Mouse (Mus musculus): Measurements from ENCODE around the gene Nt5m. TPM values are rescaled to one million over a fixed set of nuclear protein-coding genes. Genes with fewer than 3 reads are reported as not detected.

Gene Nt5m
- polyA plus RNA-seq, 1 experiment from 2014 or later, result 75.8 TPM

DNA sequence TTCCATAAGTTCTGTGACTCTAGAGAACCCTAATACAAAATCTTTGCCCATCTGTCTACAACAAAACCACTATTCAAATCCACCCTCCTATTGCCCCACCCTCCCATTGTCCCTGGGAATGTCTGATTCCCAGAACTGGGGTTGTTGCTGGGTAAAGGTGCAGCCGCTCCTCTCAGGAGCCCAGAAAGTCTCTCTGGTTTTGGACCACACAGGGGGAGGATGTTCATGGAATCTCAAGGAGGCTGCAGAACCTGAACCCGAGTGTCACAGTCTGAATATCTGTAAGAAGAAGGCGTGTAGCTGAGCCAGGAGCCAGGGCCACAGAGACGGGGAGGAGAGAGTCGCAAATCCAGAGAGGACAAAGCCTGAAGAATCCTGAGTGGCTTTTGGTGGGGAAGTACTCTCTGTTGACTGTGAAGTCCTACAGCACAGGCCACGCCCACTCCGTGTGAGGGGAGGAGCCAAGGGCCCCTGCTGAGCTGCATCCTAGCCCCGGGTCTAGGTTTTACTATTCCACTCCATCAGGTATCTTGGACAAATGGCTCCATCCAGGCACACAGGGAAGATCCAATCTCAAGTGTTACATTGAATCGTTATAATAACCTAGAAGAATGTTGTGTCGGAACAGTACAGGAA lies 54.0 kb downstream of the Nt5m start:
- no peak overlapping the region for H3K27ac ChIP-seq (ENCODE audit: low read length)
- H3K4me3 ChIP-seq (ENCODE audit: low read depth, low read length), result no peak overlapping the region
- 66% methylated on average over 10 of the region's 10 CpGs for WGBS
- peaks cover 4% of the 10 kb centered on the region; the same call in 1 of the 2 replicates for H3K9me3 ChIP-seq (replicated peaks; ENCODE audit: control insufficient read depth, low read length, poor library complexity, severe bottlenecking)
- peaks cover 5% of the 10 kb centered on the region; the same call in 1 of the 2 replicates for H3K4me1 ChIP-seq (ENCODE audit: control insufficient read depth, insufficient read depth, low read length)
- no peak overlapping the region for H3K4me2 ChIP-seq (ENCODE audit: low read length)
- no peak overlapping the region for H3K9ac ChIP-seq (ENCODE audit: low read depth, low read length)
- H3K27me3 ChIP-seq (ENCODE audit: control insufficient read depth, insufficient read depth, low read depth, low read length), result no peaks in the 10 kb centered on the region
- ATAC-seq, result no peak
- no peaks in the 10 kb centered on the region for H3K36me3 ChIP-seq (ENCODE audit: control insufficient read depth, insufficient read depth, low read length)

DNA sequence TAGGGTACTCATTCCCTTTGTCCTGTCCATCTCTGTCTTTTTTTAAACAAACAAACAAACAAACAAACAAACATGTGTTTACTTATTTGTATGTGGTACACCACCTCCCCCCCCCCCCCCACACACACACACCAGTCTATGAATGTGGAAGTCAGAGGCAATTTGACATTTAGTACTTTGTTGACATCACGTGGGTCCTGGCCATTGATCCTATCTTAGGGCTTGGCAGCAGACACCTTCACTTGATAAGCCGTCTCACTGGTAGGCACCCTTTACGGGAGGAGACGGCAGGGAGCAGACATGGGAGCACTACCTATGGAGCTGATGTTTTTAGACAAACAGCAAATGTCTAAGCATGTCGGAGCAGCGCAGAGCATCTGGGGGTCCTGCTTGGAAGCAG lies 55.7 kb downstream of the Nt5m start:
- ATAC-seq, result no peak

DNA sequence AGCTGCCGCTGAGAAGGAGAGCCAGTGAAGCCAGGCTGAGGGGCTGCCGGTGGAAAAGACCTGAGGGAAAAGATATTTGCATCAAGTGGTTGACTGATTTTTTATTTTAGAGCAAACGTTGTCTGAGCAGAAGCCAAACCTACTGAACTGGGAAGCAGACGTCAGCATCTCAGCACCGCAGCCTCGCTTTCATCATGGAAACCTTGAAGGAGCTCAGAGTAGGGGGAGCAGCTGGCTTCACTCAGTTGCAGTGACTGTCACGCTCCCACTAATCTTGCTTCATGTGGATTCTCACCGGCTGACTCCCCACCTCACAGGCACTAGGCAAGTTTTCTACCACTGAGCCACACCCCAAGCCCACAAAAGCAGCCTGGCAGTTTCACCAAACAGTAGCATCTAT lies 56.1 kb downstream of the Nt5m start:
- Histone ChIP-seq H3K4me3 (ENCODE audit: low read depth, low read length) (no peak overlapping the region), H3K4me2 (ENCODE audit: low read length) (no peak overlapping the region), H3K9ac (ENCODE audit: low read depth, low read length) (no peak overlapping the region), H3K36me3 (ENCODE audit: control insufficient read depth, insufficient read depth, low read length) (no peaks in the 10 kb centered on the region), H3K9me3 (replicated peaks; ENCODE audit: control insufficient read depth, low read length, poor library complexity, severe bottlenecking) (no peaks in the 10 kb centered on the region), H3K27me3 (ENCODE audit: control insufficient read depth, insufficient read depth, low read depth, low read length) (no peaks in the 10 kb centered on the region), H3K27ac (ENCODE audit: low read length) (peak overlapping the region; percentile 42; the same call in 1 of the 2 replicates), H3K4me1 (ENCODE audit: control insufficient read depth, insufficient read depth, low read length) (peaks cover 5% of the 10 kb centered on the region; the same call in 1 of the 2 replicates)
- ATAC-seq, result no peak
- WGBS, result 65% methylated on average over 8 of the region's 8 CpGs

More for the DNA sequence above, 55.7 kb downstream of the Nt5m start:
- H3K4me2 ChIP-seq (ENCODE audit: low read length), result no peak overlapping the region
- H3K36me3 ChIP-seq (ENCODE audit: control insufficient read depth, insufficient read depth, low read length), result no peaks in the 10 kb centered on the region
- 78% methylated on average over 6 of the region's 6 CpGs for WGBS
- H3K27ac ChIP-seq (ENCODE audit: low read length), result peak overlapping the region; percentile 42; the same call in 1 of the 2 replicates
- no peaks in the 10 kb centered on the region for H3K9me3 ChIP-seq (replicated peaks; ENCODE audit: control insufficient read depth, low read length, poor library complexity, severe bottlenecking)
- H3K9ac ChIP-seq (ENCODE audit: low read depth, low read length), result no peak overlapping the region
- H3K27me3 ChIP-seq (ENCODE audit: control insufficient read depth, insufficient read depth, low read depth, low read length), result no peaks in the 10 kb centered on the region
- H3K4me1 ChIP-seq (ENCODE audit: control insufficient read depth, insufficient read depth, low read length), result peaks cover 5% of the 10 kb centered on the region; the same call in 1 of the 2 replicates
- no peak overlapping the region for H3K4me3 ChIP-seq (ENCODE audit: low read depth, low read length)

DNA sequence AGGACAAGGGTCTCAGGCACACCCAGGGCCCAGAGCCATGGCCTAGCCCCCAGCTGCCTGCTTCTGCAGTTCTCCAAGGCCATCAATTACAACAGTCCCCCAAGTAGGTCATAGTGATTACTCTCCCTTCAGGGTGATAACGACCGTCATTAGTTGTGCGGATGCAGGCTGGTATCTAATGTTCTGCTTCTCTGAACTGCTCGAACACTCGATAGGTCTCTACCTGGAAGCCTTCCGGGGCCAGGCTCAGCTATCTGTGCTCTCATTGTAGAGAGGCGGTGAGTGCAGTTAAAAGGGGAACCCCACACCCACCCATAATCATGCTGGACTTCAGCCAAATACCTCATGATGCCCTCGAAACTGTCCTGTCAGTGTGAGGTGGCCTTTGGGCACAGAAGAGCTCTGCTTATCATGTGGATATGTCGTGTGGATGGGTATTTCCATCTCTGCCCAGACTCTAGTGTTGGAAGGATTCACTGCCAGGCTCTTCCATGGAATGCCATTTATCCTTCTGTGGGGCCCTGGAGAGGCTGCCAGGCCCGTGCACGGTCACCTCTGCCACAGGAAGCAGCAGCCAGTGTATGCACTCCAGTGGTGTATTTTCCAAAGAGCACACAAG lies 58.8 kb downstream of the Nt5m start:
- no peaks in the 10 kb centered on the region for H3K9me3 ChIP-seq (replicated peaks; ENCODE audit: control insufficient read depth, low read length, poor library complexity, severe bottlenecking)
- no peaks in the 10 kb centered on the region for H3K27me3 ChIP-seq (ENCODE audit: control insufficient read depth, insufficient read depth, low read depth, low read length)
- 78% methylated on average over 11 of the region's 11 CpGs for WGBS
- no peak overlapping the region for H3K27ac ChIP-seq (ENCODE audit: low read length)
- no peak for ATAC-seq
- H3K4me1 ChIP-seq (ENCODE audit: control insufficient read depth, insufficient read depth, low read length), result no peaks in the 10 kb centered on the region; the same call in 1 of the 2 replicates
- H3K4me2 ChIP-seq (ENCODE audit: low read length), result no peak overlapping the region
- no peaks in the 10 kb centered on the region for H3K36me3 ChIP-seq (ENCODE audit: control insufficient read depth, insufficient read depth, low read length)
- no peak overlapping the region for H3K9ac ChIP-seq (ENCODE audit: low read depth, low read length)
- no peak overlapping the region for H3K4me3 ChIP-seq (ENCODE audit: low read depth, low read length)

DNA sequence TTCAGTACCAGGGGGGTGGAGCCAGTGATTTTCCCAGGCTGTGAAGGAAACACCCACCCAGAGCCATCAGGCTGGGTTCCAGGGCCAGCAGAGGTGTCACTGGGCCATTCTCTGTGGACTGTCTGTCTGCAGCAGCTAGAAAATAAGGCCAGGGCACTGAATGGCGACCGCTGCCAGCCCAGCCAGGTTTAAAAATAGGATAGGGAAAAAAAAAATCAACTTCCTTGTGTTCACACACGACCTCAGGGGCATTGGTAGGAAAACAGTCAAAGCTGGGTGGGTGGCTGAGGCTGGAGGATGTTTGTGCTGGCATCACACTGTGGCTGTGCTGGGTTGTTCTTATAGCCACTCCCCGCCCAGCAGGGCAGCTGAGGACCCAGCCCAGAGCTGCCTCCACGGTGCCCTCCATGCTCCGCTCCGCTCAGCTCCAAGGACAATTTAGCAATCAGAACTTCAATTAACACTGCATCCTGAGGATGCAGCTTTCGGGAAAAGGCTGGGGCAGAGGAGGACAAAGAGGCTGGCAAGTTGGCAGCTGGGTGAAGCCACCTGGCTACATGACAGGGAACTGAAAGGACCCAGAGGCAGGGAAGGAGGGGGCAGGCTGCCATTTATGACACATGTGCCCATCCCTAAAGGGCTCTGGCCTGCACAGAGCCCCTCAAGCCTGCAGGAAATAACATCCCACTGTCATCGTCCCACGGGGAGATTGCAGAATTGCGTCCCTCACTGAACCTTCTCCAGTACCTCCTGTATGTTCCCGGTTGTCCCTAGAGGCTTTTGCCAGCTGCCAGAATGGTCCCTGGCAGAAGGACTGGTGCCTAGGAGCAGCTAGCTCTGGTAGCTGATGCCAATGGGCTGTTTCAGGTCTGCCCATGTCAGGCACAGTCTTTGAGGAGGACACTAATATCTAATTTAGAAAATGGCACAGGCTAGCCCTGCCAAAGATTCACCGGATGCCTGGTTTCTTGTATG lies 60.8 kb downstream of the Nt5m start:
- H3K27ac ChIP-seq (ENCODE audit: low read length), result no peak overlapping the region
- 58% methylated on average over 13 of the region's 13 CpGs for WGBS
- no peaks in the 10 kb centered on the region; the same call in 1 of the 2 replicates for H3K4me1 ChIP-seq (ENCODE audit: control insufficient read depth, insufficient read depth, low read length)
- H3K36me3 ChIP-seq (ENCODE audit: control insufficient read depth, insufficient read depth, low read length), result no peaks in the 10 kb centered on the region
- no peak for ATAC-seq
- no peaks in the 10 kb centered on the region for H3K27me3 ChIP-seq (ENCODE audit: control insufficient read depth, insufficient read depth, low read depth, low read length)
- H3K4me3 ChIP-seq (ENCODE audit: low read depth, low read length), result no peak overlapping the region
- no peaks in the 10 kb centered on the region for H3K9me3 ChIP-seq (replicated peaks; ENCODE audit: control insufficient read depth, low read length, poor library complexity, severe bottlenecking)
- H3K4me2 ChIP-seq (ENCODE audit: low read length), result no peak overlapping the region
- no peak overlapping the region for H3K9ac ChIP-seq (ENCODE audit: low read depth, low read length)

DNA sequence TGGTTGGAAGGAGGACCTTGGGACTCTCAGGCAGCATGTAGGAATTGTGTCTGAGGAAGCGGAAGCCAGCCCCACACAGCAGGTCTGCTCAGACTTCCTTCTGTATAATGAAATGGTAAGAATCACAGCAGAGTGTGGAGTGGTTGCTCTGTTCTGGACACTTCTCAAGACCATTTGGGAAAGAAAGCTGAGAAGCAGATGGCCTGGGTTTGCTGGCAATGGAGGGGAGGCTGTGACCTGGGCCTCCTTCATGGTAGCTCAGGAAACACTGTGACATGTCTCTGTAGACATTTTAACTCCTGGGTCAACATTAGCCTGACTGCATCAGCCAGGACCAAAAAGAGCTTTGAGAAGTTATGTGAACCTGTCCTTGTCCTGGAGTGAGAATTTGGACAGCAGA lies 61.7 kb downstream of the Nt5m start:
- Histone ChIP-seq H3K36me3 (ENCODE audit: control insufficient read depth, insufficient read depth, low read length) (no peaks in the 10 kb centered on the region), H3K4me1 (ENCODE audit: control insufficient read depth, insufficient read depth, low read length) (no peaks in the 10 kb centered on the region), H3K4me3 (ENCODE audit: low read depth, low read length) (no peak overlapping the region), H3K27me3 (ENCODE audit: control insufficient read depth, insufficient read depth, low read depth, low read length) (no peaks in the 10 kb centered on the region), H3K9me3 (replicated peaks; ENCODE audit: control insufficient read depth, low read length, poor library complexity, severe bottlenecking) (no peaks in the 10 kb centered on the region), H3K27ac (ENCODE audit: low read length) (no peak overlapping the region), H3K9ac (ENCODE audit: low read depth, low read length) (no peak overlapping the region), H3K4me2 (ENCODE audit: low read length) (no peak overlapping the region)
- ATAC-seq, result no peak
- WGBS, result 97% methylated on average over 1 of the region's 1 CpGs

DNA sequence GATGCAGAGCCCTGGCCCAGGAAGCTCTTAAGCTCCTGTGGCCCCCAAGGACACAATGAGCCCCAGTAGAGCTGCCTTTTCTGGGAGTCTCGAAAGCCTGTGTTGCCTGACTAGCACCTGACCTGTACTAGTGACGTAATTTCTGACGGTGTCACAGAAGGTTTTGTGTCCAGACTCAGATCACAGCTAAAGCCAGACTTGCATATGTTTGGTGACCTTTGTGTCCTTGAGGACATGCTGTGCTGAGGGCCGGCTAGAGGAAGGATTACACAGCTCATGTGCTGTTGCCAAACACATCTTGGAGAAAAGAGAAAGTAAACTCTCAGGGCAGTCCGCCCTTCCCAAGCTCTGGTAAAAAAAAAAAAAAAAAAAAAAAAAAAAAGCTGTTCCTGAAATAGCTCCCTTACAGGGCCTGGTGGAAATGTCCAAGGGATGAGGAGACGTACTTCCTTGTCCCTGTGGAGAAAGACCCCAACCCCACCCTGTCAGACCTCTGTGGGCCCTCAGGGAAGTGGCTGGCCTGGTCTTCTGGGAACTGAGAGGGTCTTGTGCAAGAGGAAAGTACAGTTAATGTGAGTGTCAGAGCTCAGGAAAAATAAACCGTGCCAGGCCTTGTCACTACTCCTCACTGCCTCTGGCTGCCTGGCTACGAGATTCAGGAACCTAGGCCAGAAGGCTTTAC lies 62.9 kb downstream of the Nt5m start:
- Histone ChIP-seq H3K27me3 (ENCODE audit: control insufficient read depth, insufficient read depth, low read depth, low read length) (no peaks in the 10 kb centered on the region), H3K9ac (ENCODE audit: low read depth, low read length) (no peak overlapping the region), H3K4me3 (ENCODE audit: low read depth, low read length) (no peak overlapping the region), H3K4me1 (ENCODE audit: control insufficient read depth, insufficient read depth, low read length) (no peaks in the 10 kb centered on the region), H3K9me3 (replicated peaks; ENCODE audit: control insufficient read depth, low read length, poor library complexity, severe bottlenecking) (no peaks in the 10 kb centered on the region), H3K36me3 (ENCODE audit: control insufficient read depth, insufficient read depth, low read length) (no peaks in the 10 kb centered on the region), H3K27ac (ENCODE audit: low read length) (peak overlapping the region; percentile 3; the same call in 1 of the 2 replicates), H3K4me2 (ENCODE audit: low read length) (no peak overlapping the region)
- 42% methylated on average over 8 of the region's 8 CpGs for WGBS
- no peak for ATAC-seq

DNA sequence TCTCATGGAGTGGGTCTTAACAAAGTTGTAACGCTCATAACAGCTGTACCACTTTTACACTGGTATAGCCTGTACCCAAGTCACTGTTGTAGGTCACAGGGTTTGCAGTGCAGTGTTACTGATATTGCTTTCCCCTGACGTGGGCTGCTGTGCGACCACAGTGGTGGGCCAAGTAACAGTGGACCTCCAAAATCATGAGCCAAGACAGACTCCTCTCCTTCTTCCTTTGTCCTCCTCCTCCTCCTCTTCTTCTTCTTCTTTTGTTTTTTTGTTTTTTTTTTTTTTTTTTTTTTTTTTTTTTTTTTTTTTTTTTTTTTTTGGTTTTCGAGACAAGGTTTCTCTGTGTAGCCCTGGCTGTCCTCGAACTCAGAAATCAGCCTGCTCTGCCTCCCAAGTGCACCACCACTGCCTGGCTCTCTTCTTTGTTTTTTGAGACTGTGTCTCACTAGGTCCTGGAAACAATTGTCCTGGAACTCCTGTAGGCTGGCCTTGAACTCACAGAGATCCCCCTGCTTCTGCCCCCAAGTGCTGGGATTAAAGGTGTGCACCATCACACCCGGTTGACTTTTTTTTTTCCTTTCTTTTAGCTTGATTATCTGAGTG lies 67.4 kb downstream of the Nt5m start:
- no peaks in the 10 kb centered on the region for H3K4me1 ChIP-seq (ENCODE audit: control insufficient read depth, insufficient read depth, low read length)
- H3K9ac ChIP-seq (ENCODE audit: low read depth, low read length), result no peak overlapping the region
- H3K4me3 ChIP-seq (ENCODE audit: low read depth, low read length), result no peak overlapping the region
- H3K27me3 ChIP-seq (ENCODE audit: control insufficient read depth, insufficient read depth, low read depth, low read length), result no peaks in the 10 kb centered on the region
- no peaks in the 10 kb centered on the region for H3K9me3 ChIP-seq (replicated peaks; ENCODE audit: control insufficient read depth, low read length, poor library complexity, severe bottlenecking)
- 95% methylated on average over 6 of the region's 6 CpGs for WGBS
- no peak overlapping the region for H3K27ac ChIP-seq (ENCODE audit: low read length)
- ATAC-seq, result no peak
- H3K4me2 ChIP-seq (ENCODE audit: low read length), result no peak overlapping the region
- H3K36me3 ChIP-seq (ENCODE audit: control insufficient read depth, insufficient read depth, low read length), result no peaks in the 10 kb centered on the region
